8 mouse cellular contexts compared by ENCODE assay signal in genomic region chr11:79002551-79002951, GRCm38 (mm10). TPM values are rescaled to one million over a fixed set of nuclear protein-coding genes. Genes with fewer than 3 reads are reported as not detected.
DNase-seq lines count a peak whose midpoint lies in the region; ATAC-seq and TF ChIP-seq lines count a peak whose summit lies in the region.

No protein-coding gene starts in this region.

- H3K27ac ChIP-seq in hindbrain, embryonic 16.5 days (ENCODE audit: low read depth, low read length), result peak overlapping the region; percentile 45; the same call in 1 of the 2 replicates
- no peak overlapping the region for H3K27ac ChIP-seq in hindbrain, embryonic 12.5 days
- H3K27ac ChIP-seq in ES-Bruce4 (ENCODE audit: insufficient read depth, low read length), result peak overlapping the region; percentile 97
- peak overlapping the region; percentile 1; the same call in 1 of the 2 replicates for H3K27ac ChIP-seq in embryonic facial prominence, embryonic 10.5 days (replicated peaks)
- peak overlapping the region; percentile 65 for H3K27ac ChIP-seq in liver, embryonic 15.5 days (replicated peaks)

- no peak for ATAC-seq in hindbrain, embryonic 16.5 days
- no peak for ATAC-seq in hindbrain, embryonic 12.5 days (ENCODE audit: low FRiP score)
- ATAC-seq in liver, embryonic 15.5 days (ENCODE audit: insufficient read depth), result no peak

- no peaks in the 10 kb centered on the region for H3K4me1 ChIP-seq in hindbrain, embryonic 16.5 days (ENCODE audit: control insufficient read depth, insufficient read depth, low read depth, low read length)
- peaks cover 4% of the 10 kb centered on the region; the same call in 1 of the 2 replicates for H3K4me1 ChIP-seq in hindbrain, embryonic 12.5 days
- peaks cover 16% of the 10 kb centered on the region for H3K4me1 ChIP-seq in ES-Bruce4 (ENCODE audit: control insufficient read depth, insufficient read depth, low read length)
- peaks cover 24% of the 10 kb centered on the region for H3K4me1 ChIP-seq in embryonic facial prominence, embryonic 10.5 days
- H3K4me1 ChIP-seq in liver, embryonic 15.5 days (replicated peaks), result peaks cover 39% of the 10 kb centered on the region

- H3K36me3 ChIP-seq in hindbrain, embryonic 16.5 days (ENCODE audit: control insufficient read depth, insufficient read depth, low read length), result no peaks in the 10 kb centered on the region
- no peaks in the 10 kb centered on the region for H3K36me3 ChIP-seq in hindbrain, embryonic 12.5 days
- no peaks in the 10 kb centered on the region for H3K36me3 ChIP-seq in ES-Bruce4 (ENCODE audit: control insufficient read depth, insufficient read depth, low read length, poor library complexity, severe bottlenecking)
- H3K36me3 ChIP-seq in embryonic facial prominence, embryonic 10.5 days (replicated peaks), result no peaks in the 10 kb centered on the region
- no peaks in the 10 kb centered on the region for H3K36me3 ChIP-seq in liver, embryonic 15.5 days (replicated peaks)

- no peak for DNase-seq in embryonic facial prominence, embryonic 10.5 days (ENCODE audit: low spot score)
- no peak for DNase-seq in adrenal gland, adult 8-10 months
- no peak for DNase-seq in urinary bladder, adult 2 months (ENCODE audit: low spot score)
- DNase-seq in B cell, adult 2 months, result no peak

- TF ChIP-seq EP300 in ES-Bruce4 (IDR thresholded peaks at IDR 0.05; ENCODE audit: insufficient read depth, low read depth, low read length), result peak; percentile 90

- H3K27me3 ChIP-seq in hindbrain, embryonic 16.5 days (replicated peaks; ENCODE audit: control insufficient read depth, insufficient read depth, low read length), result no peaks in the 10 kb centered on the region
- no peaks in the 10 kb centered on the region for H3K27me3 ChIP-seq in hindbrain, embryonic 12.5 days
- H3K27me3 ChIP-seq in ES-Bruce4 (ENCODE audit: control insufficient read depth, insufficient read depth, low read length, poor library complexity, severe bottlenecking), result no peaks in the 10 kb centered on the region
- no peaks in the 10 kb centered on the region for H3K27me3 ChIP-seq in embryonic facial prominence, embryonic 10.5 days (replicated peaks; ENCODE audit: low read depth, poor library complexity, severe bottlenecking)
- H3K27me3 ChIP-seq in liver, embryonic 15.5 days, result no peaks in the 10 kb centered on the region

- no peak overlapping the region for H3K4me3 ChIP-seq in hindbrain, embryonic 16.5 days (ENCODE audit: low read length)
- H3K4me3 ChIP-seq in hindbrain, embryonic 12.5 days, result no peak overlapping the region
- H3K4me3 ChIP-seq in ES-Bruce4 (ENCODE audit: low read depth, low read length), result no peak overlapping the region
- H3K4me3 ChIP-seq in embryonic facial prominence, embryonic 10.5 days, result no peak overlapping the region
- H3K4me3 ChIP-seq in liver, embryonic 15.5 days (replicated peaks), result no peak overlapping the region

- no peak for TF ChIP-seq CTCF in ES-Bruce4 (IDR thresholded peaks at IDR 0.05; ENCODE audit: low read depth, low read length)

- H3K9me3 ChIP-seq in hindbrain, embryonic 16.5 days (ENCODE audit: control insufficient read depth, low read length), result no peaks in the 10 kb centered on the region
- no peaks in the 10 kb centered on the region for H3K9me3 ChIP-seq in hindbrain, embryonic 12.5 days (replicated peaks)
- H3K9me3 ChIP-seq in ES-Bruce4 (replicated peaks; ENCODE audit: control insufficient read depth, insufficient read depth, low read length, poor library complexity, severe bottlenecking), result peaks cover 12% of the 10 kb centered on the region
- H3K9me3 ChIP-seq in embryonic facial prominence, embryonic 10.5 days, result peaks cover 4% of the 10 kb centered on the region
- no peaks in the 10 kb centered on the region for H3K9me3 ChIP-seq in liver, embryonic 15.5 days (replicated peaks)

- WGBS in hindbrain, embryonic 16.5 days, result 74% methylated on average over 5 of the region's 5 CpGs
- 71% methylated on average over 5 of the region's 5 CpGs for WGBS in hindbrain, embryonic 12.5 days
- WGBS in embryonic facial prominence, embryonic 10.5 days, result 67% methylated on average over 5 of the region's 5 CpGs
- 26% methylated on average over 5 of the region's 5 CpGs for WGBS in liver, embryonic 15.5 days (ENCODE audit: insufficient replicate concordance)

- no peak overlapping the region for H3K9ac ChIP-seq in hindbrain, embryonic 16.5 days (ENCODE audit: low read depth, low read length)
- H3K9ac ChIP-seq in hindbrain, embryonic 12.5 days, result no peak overlapping the region
- H3K9ac ChIP-seq in ES-Bruce4 (ENCODE audit: low read depth, poor library complexity, severe bottlenecking), result peak overlapping the region; percentile 29
- no peak overlapping the region for H3K9ac ChIP-seq in liver, embryonic 15.5 days

- H3K4me2 ChIP-seq in hindbrain, embryonic 16.5 days (ENCODE audit: low read length), result no peak overlapping the region
- no peak overlapping the region for H3K4me2 ChIP-seq in hindbrain, embryonic 12.5 days (replicated peaks)
- H3K4me2 ChIP-seq in liver, embryonic 15.5 days, result no peak overlapping the region

- no peak for TF ChIP-seq POLR2A in ES-Bruce4 (IDR thresholded peaks at IDR 0.05; ENCODE audit: insufficient read depth, low read length)

RNA-seq across cellular contexts. Expression of gene Lgals9, which starts 17.8 kb away (rescaled TPM):
- 14.7 and 18.3 TPM in 2 replicates for polyA plus RNA-seq in hindbrain, embryonic 16.5 days (2015; fragmentation: Nextera tagmentation; extraction: Ambion mirVana)
- 8.7 and 10.6 TPM in 2 replicates for polyA plus RNA-seq in hindbrain, embryonic 12.5 days (2016; fragmentation: Nextera tagmentation; extraction: Ambion mirVana)
- 8.8 and 10.7 TPM in 2 replicates for polyA plus RNA-seq in ES-Bruce4 (2011; ENCODE audit: insufficient read depth, insufficient read length, low read depth, missing spikeins)
- polyA plus RNA-seq in embryonic facial prominence, embryonic 10.5 days (2016; fragmentation: Nextera tagmentation; extraction: Ambion mirVana), result 2.3 and 2.8 TPM in 2 replicates
- 154 and 177 TPM in 2 replicates for polyA plus RNA-seq in liver, embryonic 15.5 days (2015; fragmentation: Nextera tagmentation; extraction: Ambion mirVana)
- 10 to 100 TPM; 16.2 to 25.1 (median 20.1) TPM for total RNA-seq in adrenal gland, adult 8-10 months (2022)
- 74.3 and 76.8 TPM in 2 replicates for polyA plus RNA-seq in urinary bladder, adult 2 months (2012; rRNA removed)
